Mouse (Mus musculus) embryo, embryonic 11 days (tissue): ENCODE measurements around the gene Smarca1.

Source experiments
- DNase-seq: peaks from one replicate; pipeline ENCODE4 v3.0.0-alpha.2; 2015

Smarca1 gene

GRCm38 (mm10) chrX:47892431-47893024 lies at the start of gene Smarca1:
TSS of gene Smarca1 (minus strand) at chrX:47892974.
- DNase-seq: peak; percentile 25

- peak; percentile 33 for DNase-seq
Measured at GRCm38 (mm10) chrX:47937740-47938139, 45.0 kb upstream of the Smarca1 start.

DNA sequence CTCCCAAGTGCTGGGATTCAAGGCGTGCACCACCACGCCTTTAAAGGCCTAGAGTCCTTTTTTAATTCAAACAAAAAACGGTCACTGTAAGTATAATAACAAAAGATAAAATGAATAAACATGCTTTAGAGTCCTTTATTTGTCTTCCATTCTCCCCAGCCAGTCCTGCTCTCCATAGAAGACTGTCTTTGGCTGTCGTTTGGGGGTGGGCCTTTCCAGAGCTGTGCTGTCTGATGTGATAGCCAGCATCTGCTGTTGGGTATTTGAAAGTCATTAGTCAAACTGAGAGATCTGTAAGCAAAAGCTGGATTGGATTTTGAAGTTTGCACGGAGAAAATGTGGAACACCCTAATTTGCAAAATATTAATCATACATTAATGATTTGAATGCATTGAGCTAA lies 44.1 kb upstream of the Smarca1 start:
- no peak for DNase-seq

- DNase-seq: no peak
Measured at GRCm38 (mm10) chrX:47934352-47934751, 41.6 kb upstream of the Smarca1 start.

- no peak for DNase-seq
Measured at GRCm38 (mm10) chrX:47930449-47930848, 37.7 kb upstream of the Smarca1 start.

DNA sequence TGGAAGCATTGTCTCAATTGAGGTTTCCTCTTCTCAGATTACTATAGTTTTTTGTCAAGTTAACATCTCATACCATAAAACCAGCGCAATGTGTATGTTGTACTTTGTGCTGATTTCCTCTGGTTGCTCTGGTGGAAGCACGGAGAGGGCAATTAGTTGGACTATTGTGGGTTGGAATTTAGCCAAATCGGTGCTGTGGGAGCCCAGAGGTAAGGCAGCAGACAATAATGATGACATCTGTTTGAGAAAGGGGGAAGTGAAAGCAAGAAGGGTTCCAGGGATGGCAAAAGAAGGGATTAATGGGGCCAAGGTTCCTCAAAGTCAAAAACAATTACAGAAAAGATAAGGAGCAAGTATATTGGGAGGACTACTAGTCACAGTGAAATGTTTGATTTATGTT lies 35.2 kb upstream of the Smarca1 start:
- no peak for DNase-seq

GRCm38 (mm10) chrX:47920541-47920940 lies 27.8 kb upstream of the Smarca1 start:
- DNase-seq: no peak

GRCm38 (mm10) chrX:47916831-47917230 lies 24.1 kb upstream of the Smarca1 start:
- DNase-seq: no peak

DNA sequence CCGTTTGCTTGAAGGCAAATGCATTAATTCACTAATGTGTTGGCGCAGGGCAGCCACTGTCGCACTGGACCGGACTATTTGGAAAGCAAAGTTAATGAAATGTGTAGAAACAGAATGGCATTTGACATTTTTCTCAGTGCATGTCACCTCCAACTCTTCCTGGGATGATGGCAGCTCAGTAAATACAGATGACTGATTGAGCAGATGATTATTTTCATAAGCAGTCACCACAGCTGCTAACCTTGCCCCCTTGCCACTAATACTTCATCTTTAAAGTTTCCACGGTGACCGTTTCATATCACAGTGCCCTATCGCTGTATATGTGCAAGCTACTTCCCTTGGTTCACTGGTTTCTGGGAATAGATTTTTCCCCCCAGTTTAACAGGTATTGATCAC lies 20.8 kb upstream of the Smarca1 start:
- no peak for DNase-seq

DNA sequence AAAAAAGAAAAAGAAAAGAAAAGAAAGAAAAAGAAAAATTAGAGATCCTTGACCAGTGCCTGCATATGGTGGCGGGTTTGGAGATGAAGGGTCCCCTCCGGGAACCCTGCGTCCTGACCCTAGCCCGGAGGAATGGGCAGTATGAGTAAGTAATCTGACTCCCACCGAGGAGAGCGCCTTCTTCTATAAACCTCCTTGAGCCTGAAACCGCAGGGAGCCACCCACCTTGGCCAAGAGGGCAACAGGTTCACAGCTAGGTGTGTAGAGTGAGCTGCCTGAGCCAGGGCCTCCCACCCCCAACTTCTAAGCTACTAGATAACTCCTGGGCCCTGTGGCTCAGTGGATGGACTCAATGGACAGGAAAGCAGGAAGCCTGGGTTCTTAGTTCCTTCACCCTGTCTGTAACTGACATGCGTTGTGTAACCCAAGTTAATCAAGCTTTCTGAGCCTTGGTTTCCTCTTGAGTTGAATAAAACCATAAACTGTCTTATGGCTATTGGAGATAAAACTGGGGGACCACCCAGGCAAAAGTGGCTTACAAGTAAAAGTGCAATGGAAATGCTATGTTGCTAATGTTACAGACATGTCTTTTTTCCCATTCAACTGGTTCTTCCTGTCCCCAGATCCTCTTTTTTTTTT lies 20.2 kb upstream of the Smarca1 start:
- DNase-seq: peak; percentile 19

- DNase-seq: peak; percentile 70
Measured at GRCm38 (mm10) chrX:47912306-47912792, 19.6 kb upstream of the Smarca1 start, which contains the start of gene Ocrl. TSS of gene Ocrl (plus strand) at chrX:47912387.

DNA sequence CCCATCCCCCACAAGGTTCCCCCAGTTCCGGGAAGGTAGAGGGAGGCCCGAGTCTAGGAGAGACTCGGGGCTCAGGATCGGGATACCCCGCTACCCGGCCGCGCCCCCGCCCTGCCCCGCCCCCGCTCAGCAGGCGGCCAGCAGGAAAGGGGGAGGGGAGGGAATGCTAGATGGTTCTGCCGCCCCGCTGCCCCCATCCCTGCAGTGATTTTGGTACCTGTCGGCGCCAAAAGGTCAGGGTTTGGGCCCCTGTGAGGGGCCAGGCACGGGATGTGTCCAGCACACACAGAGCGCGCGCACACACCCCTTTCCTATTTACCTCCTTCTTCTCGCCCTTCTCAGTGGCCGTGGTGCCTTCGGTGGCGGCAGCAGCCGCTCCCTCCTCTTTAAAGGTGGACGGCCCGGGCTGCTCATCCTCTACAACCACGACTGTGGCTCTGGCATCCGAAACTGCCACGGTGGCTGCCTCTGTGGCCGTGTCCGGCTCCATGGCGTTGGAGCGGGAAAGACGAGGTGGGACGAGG lies 805 bp downstream of the Smarca1 start:
- peak; percentile 37 for DNase-seq

- DNase-seq: peak; percentile 2
Measured at GRCm38 (mm10) chrX:47891243-47891906, 1.4 kb downstream of the Smarca1 start.

GRCm38 (mm10) chrX:47887401-47887800 lies 5.4 kb downstream of the Smarca1 start:
- DNase-seq: no peak

DNA sequence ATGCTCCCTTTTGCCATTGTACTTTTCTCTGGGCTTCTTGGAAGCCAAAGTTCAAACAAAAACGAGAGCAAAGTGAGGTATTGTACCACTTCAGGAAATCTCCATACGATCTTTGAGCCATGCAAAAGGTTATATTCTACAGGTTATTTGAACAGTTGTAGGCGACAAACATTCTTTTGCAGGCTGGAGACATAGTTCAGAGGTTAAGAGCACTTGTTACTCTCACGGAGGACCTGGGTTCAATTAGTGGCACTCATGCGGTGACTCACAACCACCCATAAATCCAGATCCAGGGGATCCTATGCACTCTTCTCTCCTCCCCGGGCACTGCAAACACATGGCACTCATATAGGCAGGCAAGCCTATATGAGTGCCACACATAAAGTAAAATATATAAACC lies 10.0 kb downstream of the Smarca1 start:
- no peak for DNase-seq

DNA sequence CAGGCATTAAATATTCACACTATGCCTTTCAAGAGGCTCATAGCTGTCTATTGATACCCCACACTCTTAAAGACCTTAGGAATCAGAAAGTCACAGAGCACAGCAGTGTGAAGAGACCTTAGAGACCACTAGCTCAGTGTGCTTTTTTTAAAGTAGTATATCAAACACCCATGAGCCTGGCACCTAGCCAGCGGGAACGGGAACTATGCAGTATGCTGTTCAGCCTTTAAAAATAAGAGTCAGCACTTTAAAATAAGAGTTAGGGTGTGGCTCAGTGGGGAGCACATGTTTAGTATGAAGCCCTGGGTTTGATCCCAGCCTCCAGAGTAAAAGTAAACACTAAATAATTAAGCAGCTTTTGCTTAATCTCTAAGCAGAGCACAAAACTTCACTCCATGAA lies 12.7 kb downstream of the Smarca1 start:
- DNase-seq: peak; percentile 1

DNA sequence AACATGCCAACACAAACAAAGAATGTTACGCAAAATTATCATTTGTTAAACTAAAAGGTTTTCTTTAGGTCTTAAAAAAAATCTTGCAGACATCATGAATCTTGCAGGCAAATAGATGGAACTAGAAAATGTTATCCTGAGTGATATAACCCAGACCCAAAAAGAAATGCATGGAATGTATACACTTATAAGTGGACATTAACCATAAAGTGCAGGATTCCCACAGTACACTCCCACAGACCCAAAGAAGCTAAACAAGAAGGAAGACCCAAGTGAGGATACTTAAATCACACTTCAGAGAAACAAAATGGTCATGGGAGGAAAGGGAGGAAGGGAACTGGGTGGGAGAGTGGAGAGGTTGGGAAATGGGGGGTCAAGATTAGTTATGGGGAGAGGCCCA lies 34.2 kb downstream of the Smarca1 start:
- DNase-seq: no peak

- DNase-seq: no peak
Measured at GRCm38 (mm10) chrX:47835835-47836195, 57.0 kb downstream of the Smarca1 start.

- no peak for DNase-seq
Measured at GRCm38 (mm10) chrX:47835098-47835834, 57.5 kb downstream of the Smarca1 start.

DNA sequence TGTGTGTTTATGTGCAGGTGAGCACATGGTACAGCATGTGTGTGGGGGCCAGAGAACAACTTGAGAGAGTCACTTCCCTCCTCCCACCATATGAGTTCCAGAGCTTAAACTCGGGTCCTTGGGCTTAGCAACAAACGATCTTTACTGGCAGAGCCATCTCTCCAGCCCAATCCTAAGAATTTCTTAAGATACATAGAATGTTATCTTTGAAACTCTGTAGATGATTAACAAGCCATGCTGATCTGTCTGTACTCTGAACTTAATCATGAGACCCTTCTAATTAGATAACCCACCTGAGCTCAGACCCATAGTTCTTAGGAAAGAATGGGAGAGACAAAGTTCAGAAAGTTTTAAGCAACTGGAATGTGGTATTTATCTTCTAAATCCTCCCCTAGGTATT lies 59.3 kb downstream of the Smarca1 start:
- no peak for DNase-seq

DNA sequence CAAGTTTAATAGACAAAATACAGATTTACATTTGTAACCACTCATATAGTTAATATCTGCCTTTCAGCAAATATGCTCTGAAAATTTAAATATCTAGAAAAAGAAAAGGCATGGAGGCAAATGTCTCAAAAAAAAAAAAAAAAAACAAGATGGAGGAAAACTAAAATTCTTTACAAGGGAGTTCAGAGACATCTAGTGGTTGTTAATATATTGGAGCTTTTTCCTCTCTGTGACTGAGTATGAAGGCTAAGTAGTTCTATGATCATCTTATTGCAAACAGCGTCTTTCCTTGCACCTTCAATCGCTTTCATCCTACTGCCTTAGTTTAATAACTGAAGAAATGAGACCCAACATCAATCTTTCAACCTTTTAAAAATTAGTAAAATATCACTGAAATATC lies 72.2 kb downstream of the Smarca1 start:
- DNase-seq: peak; percentile 16

DNA sequence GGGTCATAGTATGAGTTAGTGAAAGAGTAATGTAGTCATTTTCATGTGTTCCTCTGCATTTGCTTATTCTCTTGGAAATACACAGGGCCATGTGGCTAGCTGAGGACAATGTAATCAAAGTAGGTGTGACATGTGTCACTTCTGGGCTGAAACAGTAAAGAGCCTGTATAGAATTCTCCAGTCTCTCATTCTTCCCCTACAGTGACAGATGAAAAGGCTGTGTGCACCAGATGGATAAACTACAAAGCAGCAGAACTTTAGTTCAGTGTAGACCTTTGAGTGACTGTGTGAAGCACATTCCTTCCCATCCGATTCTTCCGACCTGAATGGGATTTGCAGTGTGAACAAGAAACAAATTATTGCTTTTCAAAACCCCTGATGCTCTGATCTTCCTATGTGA lies 84.1 kb downstream of the Smarca1 start:
- DNase-seq: no peak

- DNase-seq: no peak
Measured at GRCm38 (mm10) chrX:47764440-47764839, 128.3 kb downstream of the Smarca1 start.
